Mouse (Mus musculus): ENCODE measurements around the gene Poc5. TPM values are rescaled to one million over a fixed set of nuclear protein-coding genes. Genes with fewer than 3 reads are reported as not detected.

Gene Poc5
- total RNA-seq, 1 experiment from 2014 or later: 17.0 TPM

Other genes with a start within 250 kb of the Poc5 start
- not detected in 2 replicates for gene Ankdd1b, start 82.9 kb downstream of the Poc5 start, total RNA-seq (2017)
- not detected in 2 replicates for gene Gm17622, start 102.4 kb downstream of the Poc5 start, total RNA-seq (2017)
- gene Polk, start 154.3 kb downstream of the Poc5 start, total RNA-seq (2017): 13.9 and 16.3 TPM in 2 replicates
- gene Col4a3bp, start 154.3 kb downstream of the Poc5 start, total RNA-seq (2017): 47.7 and 60.5 TPM in 2 replicates